Comparison of ENCODE assay signal across 9 mouse cellular contexts in genomic region chr15:80289436-80289835, GRCm38 (mm10). TPM values are rescaled to one million over a fixed set of nuclear protein-coding genes. Genes with fewer than 3 reads are reported as not detected.
DNase-seq lines count a peak whose midpoint lies in the region; ATAC-seq and TF ChIP-seq lines count a peak whose summit lies in the region.
"Had no signal": no experiment of that assay in that cellular context is flagged by ENCODE, and none has a peak within 500 bp of the region (broad histone marks: within the 10 kb centered on the region; RNA-seq: fewer than 3 reads in every experiment).

No protein-coding gene starts in this region.

- no peak overlapping the region for H3K27ac ChIP-seq in kidney, postnatal 0 days
- H3K27ac ChIP-seq in liver, embryonic 12.5 days: no peak overlapping the region
- H3K27ac ChIP-seq in neural tube, embryonic 13.5 days (replicated peaks): no peak overlapping the region
- H3K27ac ChIP-seq in testis, adult 2 months (ENCODE audit: control insufficient read depth, insufficient read depth, low read depth, low read length): no peak overlapping the region
- H3K27ac ChIP-seq: heart, embryonic 13.5 days had no signal

- no peak overlapping the region for H3K9ac ChIP-seq in kidney, postnatal 0 days (ENCODE audit: low read depth, low read length)
- no peak overlapping the region for H3K9ac ChIP-seq in liver, embryonic 12.5 days
- no peak overlapping the region for H3K9ac ChIP-seq in neural tube, embryonic 13.5 days
- H3K9ac ChIP-seq: heart, embryonic 13.5 days had no signal

- no peaks in the 10 kb centered on the region for H3K9me3 ChIP-seq in kidney, postnatal 0 days (replicated peaks; ENCODE audit: low read length)
- H3K9me3 ChIP-seq in liver, embryonic 12.5 days (replicated peaks): no peaks in the 10 kb centered on the region
- H3K9me3 ChIP-seq in neural tube, embryonic 13.5 days: no peaks in the 10 kb centered on the region
- H3K9me3 ChIP-seq: heart, embryonic 13.5 days had no signal

- no peak for ATAC-seq in kidney, postnatal 0 days (replicated peaks; ENCODE audit: low FRiP score, low read depth)
- ATAC-seq in liver, embryonic 12.5 days: peak; percentile 51; the same call in 1 of the 2 replicates
- no peak for ATAC-seq in neural tube, embryonic 13.5 days (ENCODE audit: low read depth)

- H3K36me3 ChIP-seq in kidney, postnatal 0 days (ENCODE audit: insufficient read depth, low read length): no peaks in the 10 kb centered on the region
- no peaks in the 10 kb centered on the region for H3K36me3 ChIP-seq in liver, embryonic 12.5 days
- H3K36me3 ChIP-seq in neural tube, embryonic 13.5 days: no peaks in the 10 kb centered on the region
- H3K36me3 ChIP-seq in testis, adult 2 months (ENCODE audit: control insufficient read depth, insufficient read depth, low read length): no peaks in the 10 kb centered on the region
- H3K36me3 ChIP-seq: heart, embryonic 13.5 days had no signal

- intact Hi-C loops in gastrocnemius, postnatal 14 days (cut with DNase I; ENCODE audit: low total_unique reads): no loop called here

- H3K4me1 ChIP-seq in kidney, postnatal 0 days (replicated peaks; ENCODE audit: insufficient read depth, low read length): peaks cover 3% of the 10 kb centered on the region; the same call in 1 of the 2 replicates
- peaks cover 12% of the 10 kb centered on the region; the same call in 1 of the 2 replicates for H3K4me1 ChIP-seq in liver, embryonic 12.5 days
- H3K4me1 ChIP-seq in neural tube, embryonic 13.5 days (replicated peaks): peaks cover 13% of the 10 kb centered on the region
- peaks cover 16% of the 10 kb centered on the region for H3K4me1 ChIP-seq in testis, adult 2 months (ENCODE audit: control insufficient read depth, insufficient read depth, low read length)

- DNase-seq in A20 (ENCODE audit: low read depth, low spot score) (peak; percentile 86), R1 (ENCODE audit: low read depth, low spot score) (peak; percentile 97)
- peak; percentile 83 to 86 for DNase-seq in cerebellum, postnatal 10 days
- DNase-seq in gastrocnemius, postnatal 14 days: peak; percentile 57
- peak; percentile 78 for DNase-seq in kidney, postnatal 0 days (ENCODE audit: low spot score)

- WGBS in kidney, postnatal 0 days: 14% methylated on average over 10 of the region's 10 CpGs
- 5% methylated on average over 10 of the region's 10 CpGs for WGBS in liver, embryonic 12.5 days (ENCODE audit: insufficient replicate concordance)
- WGBS in neural tube, embryonic 13.5 days: 9% methylated on average over 10 of the region's 10 CpGs

- TF ChIP-seq POLR2A in testis, adult 2 months (IDR thresholded peaks at IDR 0.05; ENCODE audit: control insufficient read depth, low read depth, low read length): no peak

- peak; percentile 74 for TF ChIP-seq CTCF in kidney, postnatal 0 days (IDR thresholded peaks at IDR 0.05; ENCODE audit: low read depth)
- TF ChIP-seq CTCF in testis, adult 2 months (IDR thresholded peaks at IDR 0.05; ENCODE audit: control insufficient read depth, insufficient read depth, insufficient replicate concordance, low read depth, low read length): peak; percentile 54; the same call in 1 of the 2 replicates

- H3K4me2 ChIP-seq in kidney, postnatal 0 days (ENCODE audit: low read length): no peak overlapping the region
- 0 out of 2 replicates have a peak overlapping the region, but pooled peaks have one; percentile 4 for H3K4me2 ChIP-seq in liver, embryonic 12.5 days
- H3K4me2 ChIP-seq in neural tube, embryonic 13.5 days: 0 out of 2 replicates have a peak overlapping the region, but pooled peaks have one; percentile 81
- H3K4me2 ChIP-seq: heart, embryonic 13.5 days had no signal

- no peak overlapping the region for H3K4me3 ChIP-seq in kidney, postnatal 0 days (replicated peaks; ENCODE audit: low read depth, low read length)
- H3K4me3 ChIP-seq in liver, embryonic 12.5 days: no peak overlapping the region
- H3K4me3 ChIP-seq in neural tube, embryonic 13.5 days: no peak overlapping the region
- H3K4me3 ChIP-seq in testis, adult 2 months (ENCODE audit: control insufficient read depth, low read depth, low read length): no peak overlapping the region
- H3K4me3 ChIP-seq: heart, embryonic 13.5 days had no signal

- peaks cover 34% of the 10 kb centered on the region for H3K27me3 ChIP-seq in kidney, postnatal 0 days (ENCODE audit: insufficient read depth, low read length)
- H3K27me3 ChIP-seq in liver, embryonic 12.5 days (replicated peaks): peaks cover 88% of the 10 kb centered on the region
- peaks cover 71% of the 10 kb centered on the region for H3K27me3 ChIP-seq in neural tube, embryonic 13.5 days
- 0 out of 2 replicates have a peak, but pooled peaks cover 6% of the 10 kb centered on the region for H3K27me3 ChIP-seq in testis, adult 2 months (ENCODE audit: control insufficient read depth, insufficient read depth, low read length)

RNA-seq across cellular contexts. Expression of gene Cacna1i, which starts 2.4 kb away (rescaled TPM):
- under 1 TPM; 0.02 to 0.07 TPM for total RNA-seq in gastrocnemius, postnatal 14 days (2021)
- polyA plus RNA-seq in kidney, postnatal 0 days (2015; fragmentation: Nextera tagmentation; extraction: Ambion mirVana): not detected in 2 replicates
- polyA plus RNA-seq in liver, embryonic 12.5 days (2016; fragmentation: Nextera tagmentation; extraction: Ambion mirVana): 0.02 and 0.37 TPM in 2 replicates
- polyA plus RNA-seq in neural tube, embryonic 13.5 days (2015; fragmentation: Nextera tagmentation; extraction: Ambion mirVana): 0.23 and 0.24 TPM in 2 replicates
- polyA plus RNA-seq in testis, adult 2 months (2012; rRNA removed): 1.1 and 1.2 TPM in 2 replicates
- polyA plus RNA-seq: heart, embryonic 13.5 days had no signal

RNA-seq across cellular contexts. Expression of gene Rps19bp1, which starts 25.3 kb away (rescaled TPM):
- total RNA-seq in gastrocnemius, postnatal 14 days (2021): 10 to 100 TPM; 15.8 to 17.7 TPM
- polyA plus RNA-seq in kidney, postnatal 0 days (2015; fragmentation: Nextera tagmentation; extraction: Ambion mirVana): 53.5 and 62.7 TPM in 2 replicates
- polyA plus RNA-seq in liver, embryonic 12.5 days (2016; fragmentation: Nextera tagmentation; extraction: Ambion mirVana): 46.8 and 47.0 TPM in 2 replicates
- 65.2 and 74.2 TPM in 2 replicates for polyA plus RNA-seq in neural tube, embryonic 13.5 days (2015; fragmentation: Nextera tagmentation; extraction: Ambion mirVana)
- 13.6 and 14.5 TPM in 2 replicates for polyA plus RNA-seq in testis, adult 2 months (2012; rRNA removed)

RNA-seq across cellular contexts. Expression of gene Atf4, which starts 34.5 kb away (rescaled TPM):
- total RNA-seq in gastrocnemius, postnatal 14 days (2021): 100 to 1,000 TPM; 101 to 102 TPM
- polyA plus RNA-seq in kidney, postnatal 0 days (2015; fragmentation: Nextera tagmentation; extraction: Ambion mirVana): 116 and 118 TPM in 2 replicates
- 141 and 145 TPM in 2 replicates for polyA plus RNA-seq in liver, embryonic 12.5 days (2016; fragmentation: Nextera tagmentation; extraction: Ambion mirVana)
- 114 TPM in 2 replicates for polyA plus RNA-seq in neural tube, embryonic 13.5 days (2015; fragmentation: Nextera tagmentation; extraction: Ambion mirVana)
- polyA plus RNA-seq in testis, adult 2 months (2012; rRNA removed): 46.0 and 46.7 TPM in 2 replicates

RNA-seq across cellular contexts. Expression of gene AC140267.1, which starts 53.8 kb away (rescaled TPM):
- total RNA-seq in gastrocnemius, postnatal 14 days (2021): 1 to 10 TPM; 2.2 to 6.2 TPM
- polyA plus RNA-seq in kidney, postnatal 0 days (2015; fragmentation: Nextera tagmentation; extraction: Ambion mirVana): not detected in 2 replicates
- not detected in 2 replicates for polyA plus RNA-seq in liver, embryonic 12.5 days (2016; fragmentation: Nextera tagmentation; extraction: Ambion mirVana)
- 3.7 TPM in 1 of 2 replicates, not detected in the other for polyA plus RNA-seq in neural tube, embryonic 13.5 days (2015; fragmentation: Nextera tagmentation; extraction: Ambion mirVana)
- polyA plus RNA-seq in testis, adult 2 months (2012; rRNA removed): not detected in 2 replicates
- polyA plus RNA-seq: heart, embryonic 13.5 days had no signal

RNA-seq across cellular contexts. Expression of gene Mief1, which starts 55.6 kb away (rescaled TPM):
- 10 to 100 TPM; 20.7 TPM for total RNA-seq in gastrocnemius, postnatal 14 days (2021)
- 19.9 and 20.5 TPM in 2 replicates for polyA plus RNA-seq in kidney, postnatal 0 days (2015; fragmentation: Nextera tagmentation; extraction: Ambion mirVana)
- 29.1 and 30.1 TPM in 2 replicates for polyA plus RNA-seq in liver, embryonic 12.5 days (2016; fragmentation: Nextera tagmentation; extraction: Ambion mirVana)
- 37.8 and 39.1 TPM in 2 replicates for polyA plus RNA-seq in neural tube, embryonic 13.5 days (2015; fragmentation: Nextera tagmentation; extraction: Ambion mirVana)
- 38.4 and 43.6 TPM in 2 replicates for polyA plus RNA-seq in testis, adult 2 months (2012; rRNA removed)
